Mouse (Mus musculus): ENCODE measurements around the gene Got1.

Got1 gene

GRCm38 (mm10) chr19:43524187-43525103, at the start of gene Got1:
Gene Got1, minus strand, starts transcription at chr19:43524605.
- peak; percentile 99 for DNase-seq (ENCODE audit: low read depth, low spot score)

DNA sequence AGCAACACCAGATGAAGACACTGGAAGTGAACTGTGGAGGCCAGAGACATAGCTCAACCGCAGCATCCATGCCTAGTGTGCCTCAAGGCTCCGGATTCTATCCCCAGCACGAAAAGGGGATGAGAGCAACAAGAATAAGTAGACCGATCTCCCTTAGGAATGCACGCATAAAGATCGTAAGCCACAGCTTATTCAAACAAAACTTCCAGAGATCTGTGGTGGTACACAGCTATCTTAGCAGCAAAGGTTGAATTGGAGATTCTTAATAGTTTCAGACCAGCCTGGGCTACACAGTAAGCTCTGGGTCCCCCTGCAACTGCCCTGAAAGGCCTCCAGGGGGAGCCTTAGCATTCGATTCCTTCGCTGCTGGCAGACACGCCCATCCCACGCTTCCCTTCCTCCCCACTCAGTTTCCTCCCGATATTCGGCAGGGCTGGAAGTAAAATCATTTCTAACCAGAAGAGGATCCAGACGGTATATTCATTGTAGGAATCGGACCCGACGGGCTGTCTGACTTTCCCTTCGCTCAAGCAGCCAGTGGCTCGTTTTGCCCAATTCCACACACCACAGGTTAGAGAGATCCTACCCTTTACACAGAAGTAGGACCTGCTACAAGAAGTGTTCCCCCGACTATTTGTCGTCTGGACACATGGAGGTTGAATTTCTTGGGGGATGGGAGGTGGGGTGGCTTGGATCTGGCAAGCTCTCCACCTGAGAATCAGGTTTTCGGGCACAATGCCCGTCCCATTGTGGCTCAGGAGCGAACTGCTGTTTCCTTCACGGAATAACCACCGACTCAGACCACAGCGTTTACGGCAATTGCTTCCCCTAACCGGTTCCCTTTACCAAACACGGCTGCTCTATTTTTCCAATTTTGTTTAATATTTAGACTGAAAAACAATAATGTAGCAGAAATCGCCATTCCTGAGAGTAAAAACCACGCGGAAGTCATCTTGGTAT, 46.7 kb upstream of the Got1 start:
- peak; percentile 43 for DNase-seq (ENCODE audit: low read depth, low spot score)

GRCm38 (mm10) chr19:43569133-43569532, 44.7 kb upstream of the Got1 start:
- DNase-seq (ENCODE audit: low read depth, low spot score): no peak

DNA sequence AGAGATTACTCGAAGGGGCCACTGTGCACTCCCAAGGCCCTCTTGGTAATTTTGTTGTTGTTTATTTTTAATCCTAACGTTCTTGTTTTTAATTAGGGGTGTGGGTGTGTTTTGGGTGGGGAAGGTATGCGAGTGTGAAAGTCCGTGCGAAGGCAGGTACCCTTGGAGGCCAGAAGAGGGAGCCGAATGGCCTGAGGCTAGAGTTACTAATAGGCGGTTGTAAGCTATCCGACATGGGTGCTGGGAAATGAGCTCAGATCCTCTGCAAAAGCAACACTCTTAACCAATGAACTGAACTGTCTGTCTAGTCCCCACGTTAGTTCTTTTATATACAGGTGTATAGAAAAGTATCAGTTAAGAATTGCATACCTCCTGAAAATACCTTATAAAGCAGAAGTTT, 43.9 kb upstream of the Got1 start:
- no peak for DNase-seq (ENCODE audit: low read depth, low spot score)

DNA sequence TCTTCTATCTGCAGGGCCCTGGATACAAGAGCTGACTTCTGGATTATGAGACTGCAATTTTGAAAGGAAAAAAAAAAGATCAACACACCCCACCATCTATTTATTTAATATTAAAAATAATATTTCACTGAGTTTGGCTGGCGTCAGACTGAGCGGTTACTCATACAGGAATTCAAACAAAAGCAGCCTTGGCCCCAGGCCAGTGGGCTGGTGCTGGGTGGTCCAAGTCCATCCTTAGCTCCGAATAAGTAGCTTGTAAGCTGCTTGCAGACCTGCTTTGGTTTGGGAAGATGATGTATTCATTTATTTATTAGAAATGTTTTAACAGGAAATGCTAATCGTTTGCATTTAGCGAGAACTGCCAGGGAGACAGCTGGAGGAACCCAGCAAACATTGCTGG, 38.8 kb upstream of the Got1 start:
- no peak for DNase-seq (ENCODE audit: low read depth, low spot score)

GRCm38 (mm10) chr19:43561841-43562240, 37.4 kb upstream of the Got1 start:
- no peak for DNase-seq (ENCODE audit: low read depth, low spot score)

- no peak for DNase-seq (ENCODE audit: low read depth, low spot score)
Observed at GRCm38 (mm10) chr19:43560244-43560643, 35.8 kb upstream of the Got1 start.

- DNase-seq (ENCODE audit: low read depth, low spot score): no peak
Observed at GRCm38 (mm10) chr19:43551493-43551890, 27.1 kb upstream of the Got1 start.

DNA sequence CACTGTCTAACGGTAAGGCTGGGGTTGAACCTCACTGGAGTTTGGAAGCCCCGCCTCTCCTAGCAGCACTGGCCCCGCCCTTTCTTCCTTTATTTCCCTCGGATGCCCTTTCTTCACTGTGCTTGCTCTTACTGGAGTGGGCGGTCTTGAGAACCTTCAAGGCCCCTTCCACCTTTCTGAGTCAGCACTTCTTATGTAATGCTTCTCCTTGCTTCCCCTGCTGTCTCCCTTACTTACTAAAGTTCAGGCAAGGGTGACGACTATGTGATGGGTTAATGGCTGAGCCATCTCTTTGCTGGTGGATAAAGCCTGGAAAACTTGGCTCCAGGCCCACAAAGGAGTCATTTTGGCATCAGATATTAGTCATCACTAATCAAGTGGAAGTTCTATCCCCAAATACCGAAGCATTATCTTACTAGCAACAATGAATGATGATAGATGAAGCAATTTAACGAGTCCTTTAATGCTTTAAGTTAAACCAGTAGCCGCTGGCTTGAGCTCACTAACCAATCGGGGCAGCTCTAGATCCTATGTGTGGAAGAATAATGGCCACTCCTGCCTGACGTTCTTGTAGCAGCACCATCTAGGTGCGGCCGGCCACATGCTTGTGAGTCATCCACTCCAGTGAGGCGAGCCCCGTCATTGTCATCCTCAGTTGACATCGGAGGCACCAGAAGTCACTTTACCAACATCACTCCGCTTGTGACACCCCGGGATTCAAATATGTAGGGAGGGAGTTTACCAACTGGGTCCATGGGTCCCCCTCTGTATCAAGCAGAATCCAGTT, 26.5 kb upstream of the Got1 start:
- no peak for DNase-seq (ENCODE audit: low read depth, low spot score)

DNA sequence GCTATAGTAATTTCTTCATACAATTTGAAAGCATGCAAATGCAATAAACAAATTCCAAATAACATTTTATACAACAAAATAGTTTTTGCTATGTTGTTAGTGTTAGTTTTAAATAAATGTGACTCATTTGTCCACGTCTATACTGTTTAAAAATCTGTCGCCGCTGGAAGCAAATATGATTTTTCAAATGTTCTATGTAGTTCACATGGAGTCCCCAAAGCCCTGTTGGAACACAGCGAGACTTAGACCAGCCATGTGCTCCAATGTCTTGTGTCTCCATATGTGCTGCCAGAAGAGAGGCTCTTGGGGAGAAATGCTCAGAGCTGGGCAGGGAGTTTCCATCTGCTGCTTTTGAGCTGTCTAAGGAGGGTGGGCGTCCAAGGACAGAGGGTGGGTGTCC, 23.7 kb upstream of the Got1 start:
- no peak for DNase-seq (ENCODE audit: low read depth, low spot score)

DNA sequence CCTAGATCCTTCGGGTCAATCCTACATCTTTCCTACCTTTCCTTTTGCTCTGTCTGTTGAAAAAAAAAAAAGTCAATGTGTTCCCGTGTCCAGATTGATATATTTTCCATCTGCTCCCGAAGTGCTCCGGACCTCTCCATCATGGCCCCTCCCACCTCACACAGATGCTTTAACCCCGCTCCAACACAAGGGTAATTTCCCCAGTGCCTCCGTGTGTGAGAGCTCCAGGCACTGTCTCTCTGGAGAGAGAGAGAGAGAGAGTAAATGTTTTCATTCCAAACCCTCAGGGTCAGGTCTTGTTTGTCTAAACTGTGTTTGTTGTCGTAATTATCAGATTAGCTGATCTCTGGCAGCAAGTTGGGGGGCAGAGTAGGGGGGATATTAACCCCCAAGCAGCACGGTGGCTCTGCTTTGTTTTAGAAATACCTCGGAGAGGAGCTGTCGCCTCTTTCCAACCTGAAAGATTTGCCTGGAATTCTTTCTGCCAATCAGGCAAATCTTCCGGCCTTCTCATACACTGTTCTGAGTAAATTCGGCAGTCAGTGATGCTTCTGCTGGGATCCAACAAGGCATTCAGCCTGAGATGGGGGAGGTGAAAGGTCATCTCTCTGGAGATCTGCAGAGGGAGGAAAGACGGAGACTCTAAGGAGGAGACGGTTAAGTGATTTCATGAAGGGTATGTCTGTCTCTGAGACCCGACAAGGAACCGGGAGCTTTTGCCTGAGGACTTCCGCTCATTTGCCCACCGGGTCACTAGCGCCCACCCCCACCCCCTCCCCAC, 22.1 kb upstream of the Got1 start:
- no peak for DNase-seq (ENCODE audit: low read depth, low spot score)

DNA sequence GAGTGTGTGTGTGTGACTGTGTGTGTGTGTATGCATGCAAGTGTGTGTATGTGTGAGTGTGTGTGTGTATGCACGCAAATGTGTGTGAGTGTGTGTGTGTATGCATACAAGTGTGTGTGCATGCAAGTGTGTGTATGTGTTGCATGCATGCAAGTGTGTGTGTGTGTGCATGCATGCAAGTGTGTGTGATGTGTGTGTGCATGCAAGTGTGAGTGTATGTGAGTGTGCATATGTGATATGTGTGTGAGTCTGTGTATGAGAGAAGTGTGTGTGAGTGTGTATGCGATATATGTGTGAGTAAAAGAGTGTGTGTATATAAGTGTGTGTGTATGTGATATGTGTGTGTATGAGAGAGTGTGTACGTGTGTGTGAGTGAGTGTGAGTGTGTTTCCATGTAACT, 11.0 kb upstream of the Got1 start:
- DNase-seq (ENCODE audit: low read depth, low spot score): no peak

- no peak for DNase-seq (ENCODE audit: low read depth, low spot score)
Observed at GRCm38 (mm10) chr19:43530921-43531320, 6.5 kb upstream of the Got1 start.

- DNase-seq (ENCODE audit: low read depth, low spot score): peak; percentile 82
Observed at GRCm38 (mm10) chr19:43530197-43530770, 5.9 kb upstream of the Got1 start.

DNA sequence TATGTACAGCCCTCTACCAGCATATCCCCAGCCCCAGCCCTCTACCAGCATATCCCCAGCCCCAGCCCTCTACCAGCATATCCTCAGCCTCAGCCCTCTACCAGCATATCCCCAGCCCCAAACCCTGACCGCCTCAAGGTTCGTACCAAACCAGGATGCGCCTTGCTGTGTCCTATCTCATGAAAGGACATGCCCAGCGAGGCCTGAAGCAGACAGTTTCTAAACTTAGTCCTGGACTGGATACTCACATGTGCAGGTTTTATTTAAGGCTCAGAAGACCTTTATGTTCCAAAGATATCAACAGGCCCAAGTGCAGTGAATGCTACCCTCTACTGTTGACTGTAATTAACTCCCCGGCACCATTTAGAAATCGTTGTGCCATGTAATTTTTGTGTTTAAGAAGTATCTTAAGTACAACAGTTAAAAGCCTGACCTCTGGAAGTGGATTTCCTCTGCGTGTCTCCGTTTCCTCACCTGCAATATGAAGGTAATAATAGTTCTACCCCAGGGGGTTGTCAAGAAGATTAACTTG, 3.7 kb upstream of the Got1 start:
- peak; percentile 83 for DNase-seq (ENCODE audit: low read depth, low spot score)

GRCm38 (mm10) chr19:43527131-43527530, 2.7 kb upstream of the Got1 start:
- peak; percentile 80 for DNase-seq (ENCODE audit: low read depth, low spot score)

DNA sequence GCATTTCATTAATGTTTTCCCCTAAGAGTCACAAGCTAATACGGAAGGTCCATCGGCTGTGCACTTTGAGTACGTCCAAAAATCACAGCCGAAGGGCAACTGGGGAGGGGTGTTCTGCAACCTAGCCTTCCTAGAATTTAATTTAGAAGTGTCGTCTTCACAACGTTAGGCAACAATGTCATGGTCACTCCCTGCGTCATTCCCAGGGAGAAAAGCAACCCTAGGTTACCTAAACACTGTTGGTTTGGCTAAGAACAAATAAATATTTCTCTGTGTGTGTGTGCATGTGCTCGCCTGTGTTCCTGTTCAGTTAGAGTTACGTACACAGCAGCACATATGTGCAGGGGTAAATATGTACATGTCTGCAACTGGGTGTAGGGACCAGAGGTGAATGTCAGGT, 1.6 kb upstream of the Got1 start:
- no peak for DNase-seq (ENCODE audit: low read depth, low spot score)

DNA sequence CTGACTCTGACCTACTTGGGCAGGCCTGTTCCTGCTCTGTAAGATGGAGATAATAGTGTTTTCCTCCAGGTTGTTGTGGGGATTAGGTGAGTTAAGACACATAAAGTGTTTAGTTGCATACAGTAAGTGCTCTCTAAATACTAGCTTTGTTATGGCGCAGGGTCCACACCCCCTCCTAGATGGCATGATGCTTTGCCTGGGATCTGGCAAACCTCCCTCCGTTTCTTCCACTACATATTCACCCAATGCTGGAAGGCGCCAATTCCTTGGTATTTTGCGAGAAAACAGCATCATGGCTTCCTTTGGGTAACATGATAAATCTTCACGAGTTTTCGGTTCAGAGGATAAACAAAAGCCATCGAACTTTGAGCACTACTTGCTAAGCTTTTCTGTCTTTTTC, 1.2 kb upstream of the Got1 start:
- DNase-seq (ENCODE audit: low read depth, low spot score): no peak

GRCm38 (mm10) chr19:43525104-43525482, 688 bp upstream of the Got1 start:
- DNase-seq (ENCODE audit: low read depth, low spot score): peak; percentile 95

- no peak for DNase-seq (ENCODE audit: low read depth, low spot score)
Observed at GRCm38 (mm10) chr19:43523551-43523950, 854 bp downstream of the Got1 start.
